Mouse (Mus musculus) megakaryocyte-erythroid progenitor cell, adult 5-6 weeks (primary cell): ENCODE data around the gene Cnst. TPM values are rescaled to one million over a fixed set of nuclear protein-coding genes. Genes with fewer than 3 reads are reported as not detected.

Experiments used
- ATAC-seq: replicated peaks from 2 replicates; pipeline ENCODE4 v1.8.0; 2016; ENCODE audit warnings: mild to moderate bottlenecking, inconsistent platforms; ENCODE audit not compliant: severe bottlenecking, poor library complexity, low FRiP score, low TSS enrichment
- total RNA-seq, 2 experiments: library from RNA; stranded (forward) in 1 of 2; stranded (reverse) in 1 of 2; fragments of 200-1000, 215-1000 nt in 1 of 2; fragments of >200 nt in 1 of 2; fragmentation: Nextera tagmentation in 1 of 2; gene quantifications; 2 replicates each; pipeline ENCODE4 v1.2.3; 2014 to 2017

The Cnst gene
- total RNA-seq, 2 experiments from 2014 or later, result 18.4 to 21.0 TPM

DNA sequence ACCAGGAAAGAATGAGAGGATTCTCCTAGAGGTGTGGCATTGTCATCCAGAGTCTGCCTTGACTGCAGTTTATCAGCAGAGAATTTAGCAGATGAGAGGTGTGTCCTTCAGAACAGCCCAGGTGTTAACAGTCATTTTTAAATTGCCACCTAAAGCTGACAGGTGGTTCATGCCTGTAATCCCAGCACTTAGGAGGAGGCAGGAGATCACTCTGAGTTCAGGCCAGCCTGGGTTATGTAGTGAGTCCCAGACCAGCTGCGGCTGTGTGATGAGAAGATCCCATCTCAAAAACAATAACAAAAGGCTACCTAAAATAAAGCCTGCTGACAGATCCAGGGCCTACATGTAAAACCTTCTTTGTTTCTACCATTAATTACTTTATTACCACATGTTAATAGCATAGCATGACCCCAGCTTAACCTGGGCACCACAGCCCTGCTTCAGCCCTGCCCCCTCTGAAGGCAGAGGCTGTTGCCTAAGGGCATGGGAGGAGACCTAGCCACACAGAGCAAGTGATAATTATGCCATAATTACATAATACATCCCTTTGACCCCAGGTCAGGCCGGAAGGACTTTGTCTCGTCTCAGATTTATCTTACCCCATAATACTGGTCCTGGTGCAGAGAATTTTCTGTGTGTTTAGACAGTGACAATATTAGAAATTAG, 40.4 kb downstream of the Cnst start:
- no peak for ATAC-seq

DNA sequence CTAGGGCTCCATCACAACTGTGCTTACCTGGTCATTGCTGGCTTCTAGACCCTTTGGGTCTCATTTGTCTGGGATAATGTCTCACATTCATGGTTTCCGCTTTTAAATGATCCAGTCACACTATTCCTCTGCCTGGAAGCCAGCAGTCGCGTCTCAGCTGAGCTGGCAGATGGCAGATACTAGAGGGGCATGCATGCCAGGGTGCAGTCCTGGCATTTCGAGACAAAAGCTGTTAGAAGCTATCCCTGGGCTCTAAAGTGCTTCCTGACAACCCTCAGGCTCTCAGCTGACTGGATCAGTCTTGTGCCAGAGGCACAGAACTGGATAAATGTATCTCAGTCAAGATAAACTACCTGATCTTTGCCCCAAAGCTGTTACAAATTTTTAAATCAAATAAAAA, 42.1 kb downstream of the Cnst start:
- ATAC-seq, result no peak

DNA sequence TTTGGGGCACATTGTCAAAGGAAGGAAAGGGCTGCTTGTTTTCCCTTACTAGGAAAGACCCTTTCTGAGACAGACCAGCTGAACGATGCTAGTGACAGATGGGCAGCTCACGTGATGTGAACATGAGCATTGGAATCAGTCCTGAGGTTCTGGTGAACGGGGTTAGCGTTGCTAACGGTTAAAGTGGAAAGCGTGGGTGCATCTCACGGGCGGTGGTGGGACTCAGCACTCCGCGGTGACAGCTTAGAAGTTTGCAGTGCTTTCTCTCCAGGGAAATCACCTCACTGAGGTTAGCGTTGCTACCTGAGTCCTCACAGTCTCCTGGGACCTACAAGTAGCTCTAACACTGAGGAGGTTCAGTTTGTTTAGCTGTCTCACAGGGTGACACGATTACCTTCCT, 45.5 kb downstream of the Cnst start:
- ATAC-seq, result no peak

DNA sequence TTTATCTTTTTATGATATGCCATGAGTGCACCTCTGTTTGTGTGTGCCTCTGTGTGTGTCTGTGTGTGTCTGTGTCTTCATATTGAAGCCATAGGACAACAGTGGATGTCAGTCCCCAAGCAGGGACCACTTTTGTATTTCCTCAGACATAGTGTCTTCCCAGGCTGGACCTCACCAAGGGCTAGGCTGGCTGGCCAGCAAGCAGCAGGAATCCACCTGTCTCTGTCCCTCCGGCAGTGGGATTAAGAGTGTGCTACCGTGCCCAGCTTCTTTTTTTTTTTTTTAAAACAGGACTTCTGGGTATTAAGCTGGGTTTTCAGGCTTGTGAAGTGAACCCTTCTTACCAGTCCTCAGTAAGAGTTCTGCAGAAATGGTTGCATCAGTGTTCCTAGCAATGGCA, 46.0 kb downstream of the Cnst start:
- ATAC-seq, result no peak

DNA sequence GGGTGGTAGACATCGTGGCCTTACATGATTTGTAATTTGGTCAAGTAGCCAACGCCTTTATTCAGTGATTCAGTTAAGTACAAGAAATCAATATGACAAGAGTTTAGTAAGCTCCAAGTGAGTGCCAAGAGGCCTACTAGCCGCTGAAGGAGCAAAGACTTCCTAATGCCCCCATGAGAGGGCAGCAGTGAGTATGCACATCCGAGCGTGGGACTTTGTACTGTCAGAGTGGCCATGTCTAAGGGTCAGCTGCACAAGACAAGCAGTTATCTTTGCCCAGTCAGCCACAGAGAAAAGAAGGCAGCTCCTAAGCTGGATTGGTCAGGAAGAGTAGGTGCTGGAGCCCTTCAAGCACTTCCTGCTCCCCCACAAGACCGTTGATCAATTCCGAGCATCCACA, 46.8 kb downstream of the Cnst start:
- 0 out of 2 replicates have a peak, but pooled peaks have one; percentile 14 for ATAC-seq

DNA sequence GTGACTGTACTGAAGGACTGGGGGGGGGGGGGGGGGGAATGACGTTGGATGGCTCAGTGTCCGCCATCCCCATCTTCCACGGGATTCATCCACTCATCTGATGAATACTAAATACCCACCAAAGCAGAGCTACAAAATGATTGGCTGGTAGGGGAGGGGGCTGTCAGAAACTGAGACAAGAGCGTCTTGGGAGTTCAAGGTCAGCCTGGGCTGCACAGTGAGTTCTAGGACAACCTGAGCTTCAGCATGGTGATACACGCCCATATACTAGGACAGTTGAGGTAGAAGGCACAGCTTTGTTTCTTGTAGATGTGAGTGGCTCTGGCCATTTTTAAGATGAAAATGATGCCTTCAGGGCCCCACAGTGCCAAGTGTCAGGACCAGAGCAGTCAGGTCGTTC, 52.2 kb downstream of the Cnst start:
- ATAC-seq, result no peak

DNA sequence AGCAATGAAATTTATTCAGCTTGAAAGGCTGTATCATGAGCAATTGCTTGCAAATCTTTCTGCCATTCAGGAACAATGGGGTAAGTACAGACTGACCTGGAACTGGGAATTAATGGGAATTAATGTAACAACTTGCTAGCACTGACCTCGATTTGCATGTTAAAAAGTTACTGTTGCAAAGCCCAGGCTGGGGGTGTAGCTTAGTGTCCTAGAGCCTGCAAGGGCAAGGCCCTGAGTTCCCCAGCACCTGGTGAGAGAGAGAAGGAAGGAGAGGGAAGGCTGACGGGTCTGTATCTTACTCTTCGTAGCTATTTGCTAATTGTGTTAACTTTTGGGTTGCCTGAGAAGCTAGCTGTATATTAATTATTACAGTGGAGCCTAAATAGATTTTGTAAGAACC, 58.4 kb downstream of the Cnst start:
- ATAC-seq, result no peak

DNA sequence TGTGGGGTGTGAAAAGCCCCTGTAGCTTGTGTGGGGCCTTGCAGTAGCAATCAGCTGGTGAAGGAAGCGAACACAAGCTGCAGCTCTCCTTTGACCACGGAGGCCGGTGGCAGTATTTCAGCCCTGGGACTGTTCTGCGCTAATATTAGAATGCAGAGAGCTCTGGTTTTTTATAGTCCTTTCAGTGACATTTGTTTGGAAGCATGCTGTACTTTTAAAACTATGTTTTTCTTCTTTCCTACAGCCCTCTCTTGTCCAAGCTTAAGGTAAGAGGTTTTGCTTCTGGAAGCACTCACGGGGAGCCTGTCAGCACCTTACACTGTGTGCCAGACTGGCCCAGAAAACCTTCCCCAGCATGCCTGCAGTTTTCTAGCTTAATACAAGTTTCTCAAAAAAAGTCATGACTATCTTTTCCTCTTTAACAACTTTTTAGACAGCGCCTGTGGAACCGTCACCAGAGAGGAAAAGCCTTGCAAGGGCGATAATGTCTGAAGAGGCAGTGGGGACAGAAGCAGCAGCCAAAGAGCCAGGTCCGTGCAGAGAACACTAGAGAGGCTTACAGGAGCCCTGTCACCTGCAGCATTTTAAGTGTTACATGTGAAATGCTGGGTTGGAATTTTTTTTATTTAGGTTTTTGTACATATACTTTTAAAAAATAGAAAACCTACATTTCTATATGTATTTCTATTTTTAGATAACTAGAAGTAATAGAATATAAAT, 60.0 kb downstream of the Cnst start:
- no peak for ATAC-seq

DNA sequence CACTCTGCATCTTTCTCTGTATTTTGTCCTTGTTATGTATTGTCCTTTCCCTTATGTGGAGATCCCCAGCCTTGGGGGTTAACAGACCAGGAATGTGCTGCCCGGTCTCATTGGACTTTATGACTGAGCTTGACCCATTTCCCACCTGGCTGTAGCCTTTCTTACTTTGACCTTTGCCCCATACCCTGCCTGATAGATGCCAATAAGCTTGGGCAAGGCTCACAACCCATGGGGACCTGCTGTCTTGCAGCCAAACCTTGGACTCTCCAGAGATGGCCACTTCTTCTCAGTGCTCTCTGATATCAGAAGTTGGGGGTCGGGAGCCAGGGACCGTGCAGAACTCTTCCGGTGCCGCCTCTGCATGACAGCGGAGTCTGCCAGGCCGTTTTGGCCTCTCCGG, 62.4 kb downstream of the Cnst start:
- ATAC-seq, result no peak

DNA sequence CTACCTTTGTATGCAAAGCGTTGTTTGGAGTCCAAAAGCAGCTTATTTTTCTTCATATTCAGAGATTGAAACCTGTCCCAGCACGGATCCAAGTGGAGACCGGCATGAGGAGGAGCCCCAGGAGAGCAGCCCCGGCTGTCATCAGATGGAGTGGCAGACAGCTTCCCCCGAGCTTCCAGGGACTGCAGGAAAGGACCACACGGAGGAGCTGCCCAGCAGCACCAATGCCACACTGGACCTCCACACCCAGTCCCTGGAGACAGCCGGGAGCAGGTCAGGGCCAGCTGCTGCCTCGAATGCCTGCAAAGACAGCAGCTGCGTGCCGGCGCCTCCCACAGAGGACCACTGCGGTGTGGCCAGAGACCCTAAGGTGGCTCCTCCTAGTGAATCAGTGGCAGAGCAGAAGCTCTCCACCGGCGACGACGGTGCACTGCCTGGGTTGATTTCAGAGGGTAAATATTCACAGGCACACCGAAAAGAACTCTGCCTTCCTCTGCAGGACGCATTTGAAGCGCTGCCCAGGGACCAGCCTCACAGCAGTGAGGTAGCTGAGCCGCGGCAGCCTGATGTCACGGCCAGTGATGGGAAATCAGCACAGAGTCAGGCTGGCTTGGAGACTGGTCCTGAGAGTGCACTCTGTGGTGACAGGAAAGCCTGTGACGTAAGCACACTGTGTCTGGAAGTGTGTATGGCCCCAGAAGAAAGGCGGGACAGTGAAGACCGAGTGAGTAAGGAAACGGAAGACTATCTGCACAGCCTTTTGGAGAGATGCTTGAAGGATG, 63.7 kb downstream of the Cnst start:
- ATAC-seq, result no peak

DNA sequence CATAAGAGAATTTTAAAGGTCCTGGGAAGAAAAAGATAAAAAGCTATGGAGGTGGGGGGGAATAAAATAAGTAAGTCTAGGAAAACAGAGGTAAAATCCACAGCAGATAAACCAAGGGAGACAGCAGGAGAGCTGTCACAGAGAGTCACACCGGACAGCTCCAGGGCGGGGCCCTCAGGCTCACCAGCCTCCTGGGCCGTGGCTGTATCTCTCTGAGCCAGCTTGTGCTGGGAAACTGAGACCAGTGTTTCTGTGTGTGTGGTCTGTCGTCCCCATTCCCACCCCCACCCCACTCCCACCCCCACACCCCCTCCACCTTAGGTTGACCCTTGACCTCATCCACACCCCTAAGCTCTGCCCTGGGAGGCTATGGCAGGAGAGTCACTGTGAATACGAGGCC, 65.0 kb downstream of the Cnst start:
- peak; percentile 90 for ATAC-seq

DNA sequence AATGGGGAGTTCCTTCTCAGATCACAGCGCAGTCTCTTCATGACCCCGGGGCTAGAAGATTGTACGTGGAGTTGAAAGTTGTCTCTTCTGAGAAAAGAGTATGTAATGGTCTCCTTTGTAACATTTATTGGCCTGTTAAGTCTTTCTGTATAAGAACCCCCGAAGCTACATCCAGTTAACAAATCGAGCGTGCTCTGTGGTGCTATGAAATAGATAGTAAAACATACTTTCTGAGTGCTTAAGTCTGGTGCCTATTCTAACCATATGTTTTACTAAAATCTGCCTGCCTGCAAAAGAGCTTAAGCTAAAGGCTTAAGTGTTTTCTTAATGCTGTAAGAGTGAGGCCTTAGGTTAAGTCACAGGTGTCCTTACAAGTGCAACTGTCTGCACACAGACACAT, 66.2 kb downstream of the Cnst start:
- ATAC-seq, result no peak

DNA sequence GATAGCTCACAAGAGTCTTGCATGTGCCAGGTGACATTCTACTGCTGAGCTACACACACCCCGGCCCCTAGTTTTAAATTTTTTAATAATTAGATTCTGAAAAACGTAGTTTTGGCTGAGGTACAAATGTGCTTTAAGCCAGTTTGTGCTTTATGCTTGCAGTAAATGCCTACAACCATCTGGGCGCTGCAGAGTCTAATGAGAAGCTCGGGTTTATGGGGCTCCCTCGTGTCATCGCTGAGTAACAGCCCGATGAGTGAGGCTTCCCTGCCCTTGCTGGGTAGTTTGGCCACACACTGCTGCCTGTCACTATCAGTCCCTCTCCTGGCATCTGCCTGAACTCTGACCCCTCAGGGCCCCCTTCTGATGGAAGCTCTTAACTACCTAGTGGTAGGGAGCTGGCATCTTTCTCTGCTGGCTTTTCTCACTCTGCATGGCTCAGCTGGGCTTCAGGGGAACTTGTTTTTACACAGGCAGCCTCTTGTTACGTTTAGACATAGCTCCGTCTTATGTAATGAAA, 66.9 kb downstream of the Cnst start:
- ATAC-seq, result no peak

DNA sequence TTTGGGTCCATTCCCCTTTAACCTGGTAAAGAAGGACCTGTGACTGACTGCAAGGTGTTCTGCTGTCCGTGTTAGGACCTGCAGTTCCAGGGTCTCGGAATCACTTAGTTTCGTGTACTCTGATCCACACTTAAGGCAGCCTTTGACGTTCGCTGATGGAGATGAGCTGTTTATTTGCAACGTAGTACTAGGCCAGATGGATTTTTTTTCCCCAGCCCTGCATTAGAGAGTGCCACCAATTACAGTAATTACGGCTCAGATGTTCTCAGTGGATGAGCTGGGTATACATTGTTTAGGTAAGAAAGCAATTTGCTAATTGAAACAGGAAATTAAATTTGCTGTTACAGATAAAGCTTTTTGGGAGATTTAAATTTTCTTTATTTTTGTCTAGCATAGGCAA, 71.3 kb downstream of the Cnst start:
- ATAC-seq, result no peak

DNA sequence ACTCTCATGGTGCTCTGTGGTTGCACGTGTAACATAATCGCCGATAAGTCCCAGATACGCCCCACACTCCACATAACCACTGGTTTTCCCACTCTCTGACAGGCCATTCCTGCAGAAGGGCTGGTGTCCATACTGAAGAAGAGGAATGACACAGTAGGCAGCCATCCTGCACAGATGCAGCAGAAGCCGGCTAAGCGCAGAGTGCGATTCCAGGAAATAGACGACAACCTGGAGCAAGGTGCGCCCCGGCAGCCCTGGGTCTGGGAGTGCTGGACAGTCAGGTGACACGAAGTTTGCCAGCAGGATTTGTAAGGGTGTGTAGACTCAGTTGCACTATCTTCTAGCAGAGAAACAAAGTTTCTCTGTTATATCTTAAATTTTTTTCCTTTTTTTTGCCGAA, 76.5 kb downstream of the Cnst start:
- no peak for ATAC-seq

DNA sequence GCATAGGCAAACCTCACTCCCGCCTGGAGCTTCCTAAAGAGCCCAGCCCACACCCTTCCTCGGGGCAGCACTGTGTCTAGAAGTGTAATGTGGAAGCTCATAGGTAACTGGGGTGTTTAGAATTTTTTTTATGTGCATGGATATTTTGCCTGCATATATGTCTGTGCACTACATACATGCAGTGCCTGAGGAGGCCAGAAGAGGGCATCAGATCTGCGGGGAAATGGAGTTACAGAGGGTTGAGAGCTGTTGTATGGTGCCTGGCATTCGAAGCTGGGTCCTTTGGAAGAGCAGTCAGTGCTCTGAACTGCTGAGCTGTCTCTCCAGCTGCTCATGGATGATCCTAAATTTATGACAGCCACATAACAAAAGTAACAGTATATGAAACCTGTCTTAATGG, 77.5 kb downstream of the Cnst start:
- peak; percentile 59; the same call in 1 of the 2 replicates for ATAC-seq

DNA sequence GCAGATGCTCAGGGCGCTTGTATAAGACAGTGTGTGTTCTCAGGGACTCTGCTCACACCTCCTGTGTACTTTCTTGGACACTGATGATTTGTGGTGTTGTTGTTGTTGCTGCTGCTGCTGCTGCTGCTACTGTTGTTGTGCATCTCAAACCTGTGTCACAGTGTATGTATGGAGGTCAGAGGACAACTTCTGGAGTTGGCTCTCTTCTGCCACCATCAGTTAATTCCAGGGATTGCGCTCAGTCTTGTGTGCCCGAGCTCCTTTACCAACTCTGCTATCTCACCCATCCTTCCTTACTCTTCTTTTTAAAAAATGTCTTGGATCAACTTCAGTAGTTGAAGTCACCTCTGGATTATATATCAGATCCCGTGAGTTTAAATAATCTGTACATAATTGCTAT, 78.2 kb downstream of the Cnst start:
- peak; percentile 80 for ATAC-seq

DNA sequence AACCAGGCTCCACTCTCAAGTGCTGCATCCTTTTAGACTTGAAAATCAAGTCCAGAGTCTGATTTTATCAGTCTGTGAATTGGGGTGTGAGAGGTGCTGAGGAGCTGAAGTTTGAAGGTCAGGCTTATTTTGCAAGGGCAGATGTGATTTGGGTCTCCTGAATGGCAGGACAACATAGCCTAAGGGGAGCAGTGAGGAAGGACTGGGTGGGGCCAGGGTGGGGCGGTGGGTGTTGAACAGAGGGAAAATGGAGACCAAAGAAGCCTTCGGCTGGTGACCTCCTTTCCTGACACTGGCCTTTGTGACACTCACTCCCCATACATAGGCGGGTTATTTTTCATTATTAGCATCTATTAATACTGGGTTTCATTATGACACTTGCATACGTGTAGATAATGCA, 81.7 kb downstream of the Cnst start:
- no peak for ATAC-seq

DNA sequence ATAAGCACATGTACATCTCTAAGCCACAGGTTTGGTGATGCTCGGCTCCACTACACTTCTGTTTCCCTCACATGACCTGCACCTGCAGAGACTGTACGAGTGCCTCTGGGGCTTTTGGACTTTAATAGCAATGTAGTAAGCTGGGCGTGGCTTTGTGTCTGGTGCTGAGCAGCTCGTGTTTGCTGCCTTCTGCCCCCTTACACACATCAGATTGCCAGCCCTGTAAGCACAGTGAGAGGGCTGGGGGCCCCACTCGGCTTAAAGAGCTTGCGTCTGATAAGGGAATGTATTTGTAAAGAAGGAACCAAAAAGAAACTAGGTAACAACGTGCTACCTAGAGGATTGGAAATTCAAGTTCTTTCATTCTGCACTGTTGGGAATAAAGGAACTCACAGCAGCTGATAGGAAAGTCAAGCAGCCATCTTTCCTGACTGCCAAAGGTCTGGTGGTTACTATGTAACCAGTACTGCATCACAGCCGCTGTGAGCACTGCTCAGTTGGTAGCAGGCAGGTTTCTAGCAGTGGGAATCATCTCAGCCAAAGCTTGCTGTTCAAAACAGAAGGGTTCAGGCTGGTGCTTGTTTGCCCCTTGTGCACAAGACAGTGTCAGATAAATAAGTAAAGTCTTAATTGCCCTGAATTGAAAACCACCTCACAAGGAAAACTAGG, 82.4 kb downstream of the Cnst start:
- ATAC-seq, result peak; percentile 58; the same call in 1 of the 2 replicates

DNA sequence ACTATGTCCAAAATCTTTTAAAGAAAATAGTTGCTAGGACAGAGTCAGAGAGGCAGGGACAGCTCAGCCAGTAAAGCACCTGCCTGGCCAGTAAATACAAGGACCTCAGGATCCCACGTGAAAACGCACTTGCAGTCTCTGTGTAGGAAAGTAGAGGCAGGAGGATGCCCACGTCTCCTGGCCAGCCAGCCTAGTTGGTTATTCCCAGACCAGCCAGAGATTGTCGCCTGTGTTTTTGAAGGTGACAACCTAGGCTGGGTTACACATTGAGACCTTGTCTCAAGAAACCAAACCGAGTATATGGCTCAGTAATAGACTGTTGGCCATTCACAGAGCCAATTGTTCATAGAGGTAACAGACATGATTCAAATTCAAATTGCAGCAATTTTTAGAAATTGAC, 83.1 kb downstream of the Cnst start:
- no peak for ATAC-seq
